Mouse (Mus musculus) cerebellum, adult (tissue): ENCODE results near the gene Mob1a.
"Not testable (repeated sequence)": the region's sequence is repeated elsewhere in the genome, so short reads cannot be mapped to it uniquely, and the experiment has no call there.

Experiments used
- ATAC-seq: cut with Nextera tagmentation; 2 replicates; pipeline ENCODE4 v1.9.2; 2017; ENCODE audit warnings: mild to moderate bottlenecking, moderate library complexity, mixed read lengths; ENCODE audit not compliant: insufficient number of reproducible peaks, low FRiP score, low TSS enrichment

Mob1a gene

DNA sequence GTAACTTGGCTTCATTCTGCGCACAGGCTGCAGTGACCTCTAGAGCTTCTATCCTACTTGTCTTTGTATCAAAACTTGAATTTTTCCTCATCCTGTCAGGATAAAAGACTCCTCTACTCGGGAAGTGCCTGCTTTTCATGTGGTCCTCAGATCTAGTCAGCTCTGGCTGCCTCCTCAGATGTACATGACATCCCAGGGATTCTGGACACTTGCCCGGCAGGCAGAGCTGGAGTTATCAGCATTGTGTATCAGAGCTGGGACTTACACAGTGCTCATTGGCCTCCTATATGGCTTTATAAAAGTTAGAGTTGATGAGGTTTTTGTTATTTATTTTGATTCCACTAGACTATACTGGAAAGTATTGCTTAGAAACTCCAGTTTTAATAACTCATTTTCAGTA, 15.6 kb downstream of the Mob1a start:
- no peak for ATAC-seq

DNA sequence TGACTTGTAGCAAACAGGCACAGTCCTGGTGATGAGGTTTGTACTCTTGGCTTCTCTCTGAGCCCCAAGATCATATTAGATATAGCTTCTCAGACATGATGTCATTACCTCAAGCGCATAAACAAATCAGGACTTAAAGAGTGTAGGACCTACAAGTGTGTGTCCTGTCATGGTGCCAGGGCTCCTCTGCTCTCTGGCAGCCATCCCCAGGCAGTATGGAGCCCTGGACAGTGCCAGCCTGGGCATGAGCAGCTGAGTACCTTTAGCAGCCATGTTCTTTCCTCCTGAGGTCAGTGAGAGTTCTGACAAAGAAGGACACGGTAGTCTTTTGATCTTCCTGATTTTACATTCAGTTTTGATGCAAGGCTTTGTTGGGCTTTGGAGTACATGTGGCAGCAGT, 17.1 kb downstream of the Mob1a start:
- no peak for ATAC-seq

DNA sequence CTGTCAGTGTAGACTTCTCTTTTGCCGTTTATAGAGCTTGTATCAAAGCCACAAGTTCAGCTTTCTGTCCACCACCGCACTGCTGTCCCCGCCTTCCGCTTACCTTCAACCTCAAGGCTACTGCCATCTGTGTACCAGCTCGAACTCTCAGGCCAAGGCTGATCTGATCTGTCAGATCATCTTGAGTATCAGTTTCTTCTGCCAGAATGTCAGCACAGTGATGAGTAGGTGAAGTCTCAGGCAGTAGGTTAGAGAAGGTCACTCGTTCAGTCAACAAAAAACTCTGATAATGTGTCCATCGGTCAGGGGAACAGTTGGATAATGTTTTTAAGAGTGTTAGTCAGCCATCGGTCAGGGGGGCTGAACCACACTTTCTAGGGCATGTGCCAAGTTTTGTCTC, 19.5 kb downstream of the Mob1a start:
- not testable (repeated sequence) for ATAC-seq

- no peak for ATAC-seq
Observed at GRCm38 (mm10) chr6:83347916-83348315, 22.1 kb downstream of the Mob1a start.

- no peak for ATAC-seq
Observed at GRCm38 (mm10) chr6:83348873-83349272, 23.1 kb downstream of the Mob1a start, which contains the start of gene Bola3. Gene Bola3, plus strand, starts transcription at chr6:83349147.

DNA sequence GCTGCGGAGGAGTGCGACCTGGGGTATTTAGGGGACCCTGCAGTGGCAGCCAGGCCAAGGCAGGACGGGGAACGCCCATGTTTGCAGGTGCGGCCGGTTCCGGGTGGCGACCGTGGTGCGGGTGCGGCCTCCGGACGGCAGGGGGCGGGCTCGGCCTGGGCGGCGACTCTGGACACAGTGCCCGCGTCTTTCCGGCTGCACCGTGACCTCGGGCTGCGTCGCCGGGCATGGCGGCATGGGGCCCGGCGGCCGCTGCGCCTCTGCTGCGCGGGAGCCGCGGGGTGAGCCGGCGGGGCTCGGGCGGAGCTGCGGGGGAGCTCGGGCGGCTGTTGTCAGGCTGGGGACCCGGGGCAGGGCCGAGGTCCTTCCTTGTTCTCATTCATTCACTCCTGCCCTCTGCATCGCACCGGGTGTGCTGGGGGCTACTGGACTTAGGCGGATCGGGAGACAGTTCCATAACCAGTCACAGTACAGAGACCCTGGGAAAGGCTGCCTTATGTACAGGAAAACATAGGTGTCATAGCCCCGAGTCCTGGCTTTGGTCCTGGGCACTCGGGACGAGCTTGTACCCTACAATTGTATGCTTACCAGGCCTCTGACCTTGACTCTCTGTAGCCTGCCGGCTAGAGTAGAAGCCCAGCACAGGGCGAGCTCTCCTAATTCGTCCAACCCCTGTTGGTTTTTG, 23.6 kb downstream of the Mob1a start:
- ATAC-seq = peak; percentile 68

DNA sequence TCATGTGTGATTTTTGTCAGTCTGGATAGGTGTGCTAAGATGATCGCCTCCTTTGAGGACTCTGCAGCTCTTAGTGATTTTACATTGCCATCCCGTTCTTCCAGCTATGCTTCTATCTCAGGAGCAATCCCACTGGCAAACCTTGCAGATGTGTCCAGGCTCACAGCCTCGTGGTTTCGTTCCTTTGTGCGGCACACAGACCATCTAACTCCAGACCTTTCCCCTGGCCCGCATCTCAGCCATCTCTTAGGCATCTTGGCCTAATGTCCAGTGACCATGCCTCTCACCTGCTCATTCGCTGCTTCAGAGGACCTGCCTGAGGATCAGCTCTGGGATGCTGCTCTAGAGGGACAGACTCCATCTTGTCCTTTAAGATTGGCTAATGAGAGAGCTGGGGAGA, 24.4 kb downstream of the Mob1a start:
- no peak for ATAC-seq

- no peak for ATAC-seq
Observed at GRCm38 (mm10) chr6:83350851-83351405, 25.1 kb downstream of the Mob1a start.

DNA sequence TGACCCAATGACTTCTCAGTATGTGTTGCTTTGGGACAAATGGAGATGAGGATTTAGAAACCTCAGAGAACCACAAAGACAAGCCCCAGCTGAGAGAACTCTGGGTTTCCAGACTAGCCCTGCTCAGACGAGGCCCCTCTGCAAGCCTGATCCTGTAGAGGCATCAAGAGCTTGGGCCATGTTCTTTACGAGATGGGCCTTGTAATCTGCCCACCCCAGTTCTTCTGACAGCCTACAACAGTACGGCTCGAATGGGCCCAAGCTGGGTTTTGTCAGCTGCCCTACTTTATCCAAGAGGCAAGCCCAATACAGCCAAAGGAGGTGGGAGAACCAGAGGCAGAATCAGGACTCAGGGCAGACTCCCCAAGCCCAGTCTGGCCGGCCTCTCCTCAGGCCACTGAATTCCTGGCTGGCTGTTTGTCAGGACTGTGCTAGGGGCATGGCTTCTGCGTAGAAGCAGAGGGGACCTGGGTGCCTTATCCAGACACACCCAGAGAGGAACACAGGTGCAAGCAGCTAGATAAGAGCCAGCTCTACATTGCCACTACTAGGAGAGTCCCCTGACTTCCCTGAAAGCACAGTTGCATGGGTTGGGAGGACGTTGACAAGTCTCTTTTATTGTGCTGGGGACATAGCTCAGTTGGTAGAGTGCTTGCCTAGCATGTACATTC, 25.8 kb downstream of the Mob1a start:
- no peak for ATAC-seq

- ATAC-seq = peak; percentile 82
Observed at GRCm38 (mm10) chr6:83352666-83353410, 27.0 kb downstream of the Mob1a start.

DNA sequence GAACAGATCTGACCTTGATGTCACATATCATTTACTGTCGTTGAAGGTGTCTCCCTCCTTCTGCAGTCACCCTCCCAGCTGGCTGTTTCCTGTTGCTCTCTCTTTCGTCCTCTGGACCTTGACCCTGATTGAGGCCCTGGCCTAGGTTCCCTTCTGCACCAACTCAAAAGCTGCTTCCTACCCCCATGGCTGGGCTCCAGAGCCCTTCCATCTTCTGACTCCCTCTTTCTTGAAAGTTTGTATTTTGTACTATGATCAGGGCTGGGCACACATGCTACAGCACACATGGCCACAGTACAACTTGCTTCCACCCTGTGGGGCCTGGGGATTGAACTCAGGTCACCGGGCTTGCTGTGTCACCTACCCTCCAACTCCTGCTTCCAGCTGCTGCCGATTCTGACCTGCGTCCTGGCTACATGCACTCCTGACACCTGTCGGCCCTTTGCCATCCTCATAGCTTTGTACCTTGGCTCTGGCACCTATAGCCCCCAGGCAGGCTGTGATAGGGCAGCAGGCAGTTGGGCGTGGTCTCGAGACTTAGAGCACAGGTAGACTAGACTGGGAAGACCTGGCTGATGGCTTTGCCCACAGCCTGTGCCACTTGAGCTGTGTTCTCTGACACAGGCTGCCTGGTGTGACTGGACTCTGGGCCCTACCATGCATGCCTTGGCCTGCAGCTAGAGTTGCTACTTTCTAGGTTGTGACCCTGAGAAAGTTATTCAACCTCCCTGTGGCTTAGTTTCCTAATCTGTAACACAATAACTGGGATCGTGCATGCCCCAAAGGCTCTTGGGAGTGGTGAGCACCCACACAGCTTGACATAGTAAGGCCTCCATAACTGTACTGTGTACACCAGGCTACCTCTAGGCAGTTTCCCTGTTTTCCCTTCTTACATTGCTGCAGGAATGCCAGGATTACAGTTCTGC, 29.3 kb downstream of the Mob1a start:
- no peak for ATAC-seq

- no peak for ATAC-seq
Observed at GRCm38 (mm10) chr6:83356569-83357138, 30.8 kb downstream of the Mob1a start.

- ATAC-seq = no peak
Observed at GRCm38 (mm10) chr6:83357436-83357835, 31.6 kb downstream of the Mob1a start.

GRCm38 (mm10) chr6:83361523-83362248, 35.9 kb downstream of the Mob1a start:
- ATAC-seq = no peak

GRCm38 (mm10) chr6:83363075-83363474, 37.3 kb downstream of the Mob1a start:
- no peak for ATAC-seq

- peak; percentile 67; the same call in 1 of the 2 replicates for ATAC-seq
Observed at GRCm38 (mm10) chr6:83370316-83370965, 44.6 kb downstream of the Mob1a start.

DNA sequence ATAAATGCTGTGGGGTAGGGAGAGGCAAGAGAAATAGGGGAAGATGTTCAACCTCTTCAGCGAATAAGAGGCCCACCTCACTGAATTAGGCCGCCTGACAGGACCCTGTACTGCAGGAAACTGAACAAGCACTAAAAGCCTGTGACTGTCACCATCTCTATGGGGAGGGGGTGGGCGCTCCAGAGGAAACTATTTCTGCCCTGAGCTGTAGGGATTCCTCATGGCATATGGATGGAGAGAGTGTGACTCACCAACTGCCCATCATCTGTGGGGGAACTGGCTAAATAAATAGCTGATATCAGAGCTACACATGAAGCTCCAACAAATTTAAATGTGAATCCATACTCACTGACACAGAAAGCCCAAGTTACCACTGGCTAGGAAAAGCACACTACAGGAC, 45.5 kb downstream of the Mob1a start:
- ATAC-seq = no peak

DNA sequence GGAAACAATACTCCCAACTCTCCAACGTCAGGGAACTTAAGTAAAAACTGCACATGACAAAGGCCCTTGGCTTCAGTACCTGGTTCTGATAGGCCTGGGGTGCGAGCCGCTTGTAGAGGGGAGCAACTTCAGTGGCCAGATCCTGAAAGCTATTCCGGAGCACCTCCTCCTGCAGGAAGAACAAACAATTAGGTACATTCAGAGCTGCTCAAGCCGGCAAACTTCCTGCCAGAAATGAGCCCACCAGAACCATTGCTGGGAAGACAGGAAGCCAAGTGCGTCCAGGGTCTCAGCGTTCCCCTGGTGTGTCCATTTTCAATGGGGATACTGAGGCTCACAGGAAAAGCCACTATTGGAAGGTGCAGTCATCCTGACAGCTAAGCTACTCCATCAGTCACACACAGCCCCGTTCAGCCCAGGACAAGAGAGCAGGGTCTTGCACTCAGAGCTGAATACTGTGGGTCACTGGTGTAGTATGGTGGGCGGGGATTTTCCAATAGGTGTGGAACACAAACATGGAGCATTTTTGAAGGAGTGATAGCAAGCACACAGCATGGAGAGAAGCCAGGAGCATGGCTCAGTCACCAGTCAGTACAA, 48.0 kb downstream of the Mob1a start:
- no peak for ATAC-seq
